In genomic region chr11:78422055-78422819, GRCm38 (mm10) we compare ENCODE assay signal across 22 mouse cellular contexts. TPM values are rescaled to one million over a fixed set of nuclear protein-coding genes. Genes with fewer than 3 reads are reported as not detected.
A peak's percentile ranks its signal among the peaks of the same experiment; 100 is the strongest.
DNase-seq lines count a peak whose midpoint lies in the region; ATAC-seq and TF ChIP-seq lines count a peak whose summit lies in the region.
"Had no signal": no experiment of that assay in that cellular context is flagged by ENCODE, and none has a peak within 500 bp of the region (broad histone marks: within the 10 kb centered on the region; RNA-seq: fewer than 3 reads in every experiment).

Gene Slc13a2 (minus strand): TSS chr11:78422217.

- peak within 1 kb of the TSS; percentile 27 for H3K27ac ChIP-seq in testis, adult 2 months (ENCODE audit: control insufficient read depth, insufficient read depth, low read depth, low read length)
- peak within 1 kb of the TSS; percentile 13; the same call in 1 of the 2 replicates for H3K27ac ChIP-seq in intestine, embryonic 16.5 days (ENCODE audit: low read length)
- peak within 1 kb of the TSS; percentile 70 for H3K27ac ChIP-seq in kidney, postnatal 0 days
- peak within 1 kb of the TSS; percentile 24; the same call in 1 of the 2 replicates for H3K27ac ChIP-seq in stomach, postnatal 0 days (replicated peaks)
- no peak within 1 kb of the TSS for H3K27ac ChIP-seq in forebrain, embryonic 13.5 days
- H3K27ac ChIP-seq: hindbrain, embryonic 12.5 days; liver, embryonic 15.5 days; midbrain, embryonic 13.5 days had no signal

- TF ChIP-seq POLR2A in testis, adult 2 months (IDR thresholded peaks at IDR 0.05; ENCODE audit: control insufficient read depth, low read depth, low read length): peak; percentile 26; the same call in 1 of the 2 replicates

- no peak for TF ChIP-seq EP300 in stomach, postnatal 0 days (optimal IDR thresholded peaks at IDR 0.05)

- no peak within 1 kb of the TSS for H3K4me2 ChIP-seq in intestine, embryonic 16.5 days (ENCODE audit: low read depth, low read length)
- H3K4me2 ChIP-seq in kidney, postnatal 0 days (ENCODE audit: low read length): peak within 1 kb of the TSS; percentile 36
- no peak within 1 kb of the TSS for H3K4me2 ChIP-seq in stomach, postnatal 0 days (replicated peaks; ENCODE audit: low read depth)
- no peak within 1 kb of the TSS for H3K4me2 ChIP-seq in forebrain, embryonic 13.5 days
- H3K4me2 ChIP-seq: hindbrain, embryonic 12.5 days; liver, embryonic 15.5 days; midbrain, embryonic 13.5 days had no signal

- no peaks in the 10 kb centered on the region for H3K9me3 ChIP-seq in intestine, embryonic 16.5 days (ENCODE audit: control insufficient read depth, low read length)
- H3K9me3 ChIP-seq in kidney, postnatal 0 days (replicated peaks; ENCODE audit: low read length): no peaks in the 10 kb centered on the region
- H3K9me3 ChIP-seq in stomach, postnatal 0 days (ENCODE audit: control insufficient read depth, low read length): no peaks in the 10 kb centered on the region
- no peaks in the 10 kb centered on the region for H3K9me3 ChIP-seq in forebrain, embryonic 13.5 days (replicated peaks)
- H3K9me3 ChIP-seq: hindbrain, embryonic 12.5 days; liver, embryonic 15.5 days; midbrain, embryonic 13.5 days had no signal

- H3K36me3 ChIP-seq in testis, adult 2 months (ENCODE audit: control insufficient read depth, insufficient read depth, low read length): no peaks in the 10 kb centered on the region
- H3K36me3 ChIP-seq in intestine, embryonic 16.5 days (ENCODE audit: control insufficient read depth, insufficient read depth, low read length): no peaks in the 10 kb centered on the region
- H3K36me3 ChIP-seq in kidney, postnatal 0 days (ENCODE audit: insufficient read depth, low read length): no peaks in the 10 kb centered on the region
- H3K36me3 ChIP-seq in stomach, postnatal 0 days (ENCODE audit: control insufficient read depth, insufficient read depth, low read length): no peaks in the 10 kb centered on the region
- no peaks in the 10 kb centered on the region for H3K36me3 ChIP-seq in forebrain, embryonic 13.5 days (ENCODE audit: poor library complexity, severe bottlenecking)
- H3K36me3 ChIP-seq: hindbrain, embryonic 12.5 days; liver, embryonic 15.5 days; midbrain, embryonic 13.5 days had no signal

- peak within 1 kb of the TSS; percentile 35; the same call in 1 of the 2 replicates for H3K9ac ChIP-seq in intestine, embryonic 16.5 days (ENCODE audit: low read depth, low read length)
- no peak within 1 kb of the TSS for H3K9ac ChIP-seq in kidney, postnatal 0 days (ENCODE audit: low read depth, low read length)
- no peak within 1 kb of the TSS for H3K9ac ChIP-seq in stomach, postnatal 0 days (ENCODE audit: low read length)
- no peak within 1 kb of the TSS for H3K9ac ChIP-seq in forebrain, embryonic 13.5 days
- H3K9ac ChIP-seq: forebrain, postnatal 0 days; hindbrain, embryonic 12.5 days; liver, embryonic 15.5 days; midbrain, embryonic 13.5 days had no signal

- no peaks in the 10 kb centered on the region for H3K4me1 ChIP-seq in testis, adult 2 months (ENCODE audit: control insufficient read depth, insufficient read depth, low read length)
- peaks cover 3% of the 10 kb centered on the region for H3K4me1 ChIP-seq in intestine, embryonic 16.5 days (ENCODE audit: control insufficient read depth, insufficient read depth, low read length)
- no peaks in the 10 kb centered on the region for H3K4me1 ChIP-seq in kidney, postnatal 0 days (replicated peaks; ENCODE audit: insufficient read depth, low read length)
- H3K4me1 ChIP-seq in stomach, postnatal 0 days (replicated peaks; ENCODE audit: control insufficient read depth, insufficient read depth): no peaks in the 10 kb centered on the region
- no peaks in the 10 kb centered on the region for H3K4me1 ChIP-seq in forebrain, embryonic 13.5 days
- H3K4me1 ChIP-seq: hindbrain, embryonic 12.5 days; midbrain, embryonic 13.5 days had no signal

- TF ChIP-seq CTCF in testis, adult 2 months (IDR thresholded peaks at IDR 0.05; ENCODE audit: control insufficient read depth, insufficient read depth, insufficient replicate concordance, low read depth, low read length): no peak
- peak; percentile 46; the same call in 1 of the 2 replicates for TF ChIP-seq CTCF in kidney, postnatal 0 days (IDR thresholded peaks at IDR 0.05; ENCODE audit: low read depth)
- TF ChIP-seq CTCF in stomach, postnatal 0 days (IDR thresholded peaks at IDR 0.05; ENCODE audit: low read depth): peak; percentile 55

- H3K27me3 ChIP-seq in testis, adult 2 months (ENCODE audit: control insufficient read depth, insufficient read depth, low read length): no peaks in the 10 kb centered on the region
- no peaks in the 10 kb centered on the region for H3K27me3 ChIP-seq in intestine, embryonic 16.5 days (replicated peaks; ENCODE audit: control insufficient read depth, insufficient read depth, low read length)
- H3K27me3 ChIP-seq in kidney, postnatal 0 days (ENCODE audit: insufficient read depth, low read length): peaks cover 5% of the 10 kb centered on the region; the same call in 1 of the 2 replicates
- H3K27me3 ChIP-seq in stomach, postnatal 0 days (ENCODE audit: control insufficient read depth, insufficient read depth, low read length): no peaks in the 10 kb centered on the region
- H3K27me3 ChIP-seq in forebrain, embryonic 13.5 days: 0 out of 2 replicates have a peak, but pooled peaks cover 2% of the 10 kb centered on the region
- H3K27me3 ChIP-seq: midbrain, embryonic 13.5 days; Patski had no signal

- peak; percentile 58 for ATAC-seq in intestine, embryonic 16.5 days
- peak; percentile 71 for ATAC-seq in kidney, postnatal 0 days (replicated peaks; ENCODE audit: low FRiP score, low read depth)
- ATAC-seq in stomach, postnatal 0 days (ENCODE audit: low FRiP score, low TSS enrichment): peak; percentile 46
- ATAC-seq in forebrain, embryonic 13.5 days: no peak
- ATAC-seq: CD4-positive, CD25-positive, alpha-beta regulatory T cell, adult 4 months; forebrain, postnatal 0 days; midbrain, embryonic 13.5 days; Patski had no signal

- DNase-seq in testis, postnatal 10 days (ENCODE audit: low spot score): no peak
- DNase-seq in kidney, postnatal 0 days (ENCODE audit: low spot score): peak; percentile 63
- peak; percentile 51 for DNase-seq in stomach, postnatal 0 days (ENCODE audit: low spot score)
- no peak for DNase-seq in adrenal gland, adult 8-10 months
- no peak for DNase-seq in frontal cortex, postnatal 36 days (ENCODE audit: low spot score in 2 of 2)
- DNase-seq: adrenal gland, adult 2 months; cerebellum, adult 8-10 months; forebrain, postnatal 0 days; gastrocnemius, postnatal 36 days; right cerebral cortex, postnatal 4 days; thymus, postnatal 4 days had no signal

- H3K4me3 ChIP-seq in testis, adult 2 months (ENCODE audit: control insufficient read depth, low read depth, low read length): no peak within 1 kb of the TSS
- H3K4me3 ChIP-seq in intestine, embryonic 16.5 days (ENCODE audit: low read length): no peak within 1 kb of the TSS
- H3K4me3 ChIP-seq in kidney, postnatal 0 days (replicated peaks; ENCODE audit: low read depth, low read length): 0 out of 2 replicates have a peak within 1 kb of the TSS, but pooled peaks have one; percentile 0
- H3K4me3 ChIP-seq in stomach, postnatal 0 days (ENCODE audit: low read depth, low read length): no peak within 1 kb of the TSS
- no peak within 1 kb of the TSS for H3K4me3 ChIP-seq in forebrain, embryonic 13.5 days
- H3K4me3 ChIP-seq: hindbrain, embryonic 12.5 days; liver, embryonic 15.5 days; midbrain, embryonic 13.5 days had no signal

- WGBS in intestine, embryonic 16.5 days: 18% methylated on average over 13 of the region's 13 CpGs
- WGBS in kidney, postnatal 0 days: 8% methylated on average over 13 of the region's 13 CpGs
- WGBS in stomach, postnatal 0 days: 27% methylated on average over 13 of the region's 13 CpGs
- 31% methylated on average over 13 of the region's 13 CpGs for WGBS in forebrain, embryonic 13.5 days

RNA-seq across cellular contexts. Expression of gene Slc13a2, which starts in this region (rescaled TPM):
- polyA plus RNA-seq in testis, adult 2 months (2012; rRNA removed): 2.8 and 3.1 TPM in 2 replicates
- polyA plus RNA-seq in intestine, embryonic 16.5 days (2015; fragmentation: Nextera tagmentation; extraction: Ambion mirVana): 4.6 and 6.7 TPM in 2 replicates
- polyA plus RNA-seq in kidney, postnatal 0 days (2015; fragmentation: Nextera tagmentation; extraction: Ambion mirVana): 6.5 and 6.6 TPM in 2 replicates
- 0.23 and 0.39 TPM in 2 replicates for polyA plus RNA-seq in stomach, postnatal 0 days (2015; fragmentation: Nextera tagmentation; extraction: Ambion mirVana)
- total RNA-seq in adrenal gland, adult 8-10 months (2022): not detected
- not detected in 2 replicates for polyA plus RNA-seq in forebrain, embryonic 13.5 days (2015; fragmentation: Nextera tagmentation; extraction: Ambion mirVana)
- total RNA-seq: adrenal gland, adult 2 months; forebrain, postnatal 0 days; gastrocnemius, postnatal 36 days; left cerebral cortex, postnatal 25 days had no signal
- polyA plus RNA-seq: CD4-positive, CD25-positive, alpha-beta regulatory T cell, adult 4 months; forebrain, postnatal 0 days; heart, embryonic 14.5 days; hindbrain, embryonic 12.5 days; midbrain, embryonic 13.5 days; neural tube, embryonic 11.5 days had no signal

Comparison
In these comparisons a context has a peak if more than half of its experiments do, and no peak if none do; other contexts are left out.
1. Peak in DNase-seq, ATAC-seq and H3K27ac ChIP-seq in stomach, postnatal 0 days; RNA of the gene not detected or under 1 TPM.